Mouse (Mus musculus) bone marrow macrophage, adult 2 months (primary cell): ENCODE results near the gene Arid5b. TPM values are rescaled to one million over a fixed set of nuclear protein-coding genes. Genes with fewer than 3 reads are reported as not detected.
A peak's percentile ranks its signal among the peaks of the same experiment; 100 is the strongest.

Source experiments
- H3K27ac ChIP-seq: 2 replicates; pipeline ENCODE4 v1.5.1; 2012; ENCODE audit warnings: low read depth, low read length; ENCODE audit not compliant: insufficient read depth
- H3K4me1 ChIP-seq: 2 replicates; pipeline ENCODE4 v1.6.1; 2012; ENCODE audit warnings: low read length; ENCODE audit not compliant: control insufficient read depth, insufficient read depth
- H3K4me3 ChIP-seq: 2 replicates; pipeline ENCODE4 v1.5.1; 2012; ENCODE audit warnings: mild to moderate bottlenecking, low read length, moderate library complexity; ENCODE audit not compliant: insufficient read depth
- CTCF ChIP-seq: IDR thresholded peaks from 2 replicates; pipeline ENCODE4 v1.5.1; 2012; ENCODE audit warnings: low read depth, mild to moderate bottlenecking, low read length, moderate library complexity
- POLR2A ChIP-seq: IDR thresholded peaks from 2 replicates; pipeline ENCODE4 v1.6.1; 2012; ENCODE audit warnings: mild to moderate bottlenecking, low read depth, low read length, borderline replicate concordance
- polyA plus RNA-seq: library from polyadenylated mRNA; stranded (reverse); fragments of >200 nt; gene quantifications from 2 replicates; pipeline ENCODE4 v1.2.4, GENCODE M21; 2012; ENCODE audit not compliant: missing spikeins, insufficient read depth, insufficient read length

The Arid5b gene
- polyA plus RNA-seq, 1 experiment, result 26.5 TPM

DNA sequence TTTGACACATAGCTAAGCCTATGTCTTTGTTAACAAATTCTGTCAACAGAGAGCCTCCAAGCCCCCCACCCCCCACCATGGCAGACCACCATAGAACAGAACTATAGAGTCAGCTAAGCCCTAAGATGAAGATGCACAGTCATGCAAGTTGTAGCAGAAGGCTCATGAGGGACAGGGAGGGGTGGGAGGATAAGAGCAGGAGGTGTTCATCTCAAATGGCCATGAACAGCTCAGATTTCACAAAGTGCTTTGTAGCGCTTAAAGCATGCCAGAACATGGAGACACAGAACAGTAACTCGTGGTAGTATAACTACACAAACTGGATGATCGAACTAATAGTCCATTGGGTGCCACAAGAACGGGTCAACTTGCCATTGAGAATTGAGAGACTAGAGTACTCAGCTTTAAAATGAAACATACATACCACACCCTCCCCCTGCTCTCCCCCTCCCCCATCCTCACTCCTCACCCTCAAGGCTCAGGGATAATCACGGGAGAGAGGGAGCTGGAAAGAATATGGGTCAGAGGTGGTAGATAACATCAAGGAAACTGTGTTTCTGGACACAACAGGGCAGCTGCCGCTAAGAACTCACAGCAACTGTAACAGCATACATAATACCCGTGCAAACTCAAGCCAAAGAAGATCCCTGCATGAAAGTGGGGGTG, 25.0 kb downstream of the Arid5b start:
- no peak for TF ChIP-seq POLR2A
- TF ChIP-seq CTCF, result no peak
- H3K4me3 ChIP-seq, result no peak overlapping the region
- H3K4me1 ChIP-seq, result peaks cover 60% of the 10 kb centered on the region
- no peak overlapping the region for H3K27ac ChIP-seq

DNA sequence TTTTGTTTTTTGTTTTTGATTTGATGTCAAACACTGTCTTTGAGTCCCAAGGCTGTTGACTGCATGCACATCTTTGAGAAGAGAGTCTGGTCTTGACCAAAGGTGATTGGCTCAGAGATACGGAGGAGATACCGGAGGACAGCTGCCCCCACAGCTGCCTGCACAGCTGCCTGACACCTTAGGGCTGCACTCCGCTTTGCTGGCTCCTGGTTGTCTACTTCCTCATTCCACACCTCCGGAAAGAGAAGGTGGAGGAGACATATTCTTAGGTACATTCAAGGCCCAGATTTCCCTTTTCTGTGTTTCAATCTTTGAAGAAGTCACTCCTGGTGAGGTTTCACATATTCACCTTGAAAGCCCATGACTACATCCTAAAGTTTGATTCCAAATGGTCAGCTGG, 25.9 kb downstream of the Arid5b start:
- no peak overlapping the region for H3K4me3 ChIP-seq
- no peak overlapping the region for H3K27ac ChIP-seq
- peaks cover 65% of the 10 kb centered on the region for H3K4me1 ChIP-seq
- TF ChIP-seq POLR2A (no peak), CTCF (no peak)

DNA sequence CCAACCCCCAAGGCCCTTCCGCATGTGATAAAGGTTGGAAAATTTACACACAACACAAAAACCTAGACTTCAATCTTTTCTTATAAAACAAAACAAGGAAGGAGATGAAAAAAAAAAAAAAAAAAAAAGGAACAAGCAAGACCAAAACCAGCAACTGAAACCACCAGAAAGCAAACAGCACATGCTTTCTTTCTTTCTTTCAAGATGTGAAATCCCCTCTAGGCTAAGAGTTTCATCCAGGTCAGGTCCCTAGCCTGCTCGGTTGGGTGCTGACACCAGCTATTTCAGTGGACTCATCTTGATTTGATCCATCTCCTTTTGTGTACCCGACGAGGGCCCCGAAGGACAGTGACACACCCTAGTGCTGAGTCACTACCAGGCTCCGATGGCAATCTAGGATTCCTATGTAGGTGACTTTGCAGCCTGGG, 29.2 kb downstream of the Arid5b start:
- Histone ChIP-seq H3K27ac (peak overlapping the region; percentile 93), H3K4me3 (peak overlapping the region; percentile 47), H3K4me1 (peaks cover 51% of the 10 kb centered on the region)
- no peak for TF ChIP-seq CTCF
- no peak for TF ChIP-seq POLR2A

DNA sequence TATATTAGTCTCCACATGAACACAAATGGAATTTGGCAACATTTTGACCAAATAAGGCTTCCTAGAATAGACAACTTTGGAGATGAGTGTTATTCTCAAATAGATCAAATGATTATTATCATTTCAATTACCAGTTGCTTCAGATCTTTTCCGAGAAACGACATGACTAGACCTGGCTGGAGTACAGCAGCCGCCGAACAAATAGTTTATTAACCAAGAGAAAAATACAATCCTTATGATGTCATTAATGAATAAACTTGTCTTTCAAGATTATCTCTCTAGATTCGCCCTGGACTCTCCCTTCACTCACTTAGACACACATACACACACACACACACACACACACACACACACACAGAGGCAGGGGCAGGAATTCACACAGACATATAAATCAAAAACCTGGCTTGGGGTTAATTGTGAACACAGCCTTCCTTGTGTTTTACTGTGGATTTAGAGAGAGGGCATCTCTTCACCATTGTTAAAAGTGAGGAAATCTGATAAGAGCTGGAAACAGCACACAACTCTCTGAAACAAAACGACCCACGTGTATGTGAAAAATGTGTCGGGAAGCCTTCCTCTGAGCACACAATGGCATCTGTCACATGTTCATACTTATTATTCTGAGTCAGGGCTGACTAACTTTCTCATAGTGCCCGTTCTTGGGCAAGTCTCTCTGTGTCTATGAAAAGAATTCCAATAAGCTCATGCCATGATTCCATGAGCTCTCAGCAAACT, 30.1 kb downstream of the Arid5b start:
- Histone ChIP-seq H3K27ac (peak overlapping the region; percentile 93), H3K4me1 (peaks cover 44% of the 10 kb centered on the region)

DNA sequence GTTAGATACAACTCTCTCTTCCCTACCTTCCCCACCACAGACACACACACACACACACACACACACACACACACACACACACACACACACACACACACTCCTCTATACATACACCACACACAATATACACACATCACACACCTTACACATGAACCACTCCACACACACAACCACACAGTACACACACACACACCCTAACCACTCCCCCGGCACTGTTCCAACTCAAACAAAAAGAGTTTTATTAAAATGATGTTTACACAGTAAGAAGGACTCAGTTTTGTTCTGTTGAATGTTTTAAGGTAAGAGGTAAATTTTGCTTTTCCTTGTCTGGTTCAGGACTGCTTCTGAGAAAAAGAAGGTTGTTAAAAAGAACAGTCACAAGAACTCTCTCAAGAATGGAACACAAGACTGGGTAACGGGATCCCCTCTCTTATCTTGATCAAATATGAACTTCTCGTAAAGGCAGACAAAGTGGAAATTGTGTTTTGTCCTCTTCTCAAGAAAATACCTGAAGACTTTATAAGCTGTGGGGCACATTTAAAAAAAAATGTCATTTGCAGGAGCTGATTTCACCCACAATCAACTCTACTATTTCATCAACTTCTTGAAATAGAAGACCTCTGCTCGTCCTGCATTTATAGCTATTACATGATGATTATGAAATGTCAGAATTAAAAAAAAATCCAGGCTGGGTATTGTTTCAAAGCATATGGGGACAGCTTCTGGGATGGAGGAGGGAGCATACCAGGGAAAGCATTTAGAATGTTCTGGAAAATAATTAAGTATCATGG, 30.9 kb downstream of the Arid5b start:
- Histone ChIP-seq H3K4me3 (no peak overlapping the region), H3K27ac (peak overlapping the region; percentile 93), H3K4me1 (peaks cover 40% of the 10 kb centered on the region)
- no peak for TF ChIP-seq CTCF

More for the DNA sequence above, 30.1 kb downstream of the Arid5b start:
- H3K4me3 ChIP-seq, result no peak overlapping the region
- TF ChIP-seq CTCF (no peak), POLR2A (no peak)

DNA sequence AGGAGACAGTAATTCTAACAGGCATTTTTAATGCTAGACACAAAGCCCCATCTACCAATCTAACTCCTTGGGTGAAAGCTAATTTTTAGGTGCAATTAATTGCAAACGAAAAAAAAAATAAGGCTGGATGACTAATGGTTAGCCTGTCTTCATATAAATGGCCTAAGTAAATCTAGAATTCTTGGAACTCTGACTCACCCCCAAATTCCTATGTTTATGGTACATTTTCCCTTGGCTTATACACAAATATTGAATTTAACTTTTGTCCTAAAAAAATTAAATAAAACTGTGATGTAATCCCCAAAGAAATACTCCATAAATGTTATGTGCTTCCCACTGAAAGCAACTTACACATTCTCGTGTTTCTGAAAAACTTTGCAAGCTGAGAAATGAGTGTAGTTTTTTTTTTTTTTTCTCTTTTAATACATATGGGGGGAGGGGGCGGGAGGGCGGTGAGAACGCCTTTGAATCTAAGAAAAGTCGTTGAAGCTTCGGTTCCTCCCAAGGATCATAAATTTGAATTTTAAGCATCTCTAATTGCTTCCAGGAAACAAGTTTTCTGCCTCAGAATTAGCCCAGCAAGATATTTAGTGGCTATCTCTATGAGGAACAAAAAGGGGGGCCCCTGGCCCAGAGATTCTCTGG, 31.8 kb downstream of the Arid5b start:
- Histone ChIP-seq H3K27ac (0 out of 2 replicates have a peak overlapping the region, but pooled peaks have one; percentile 28), H3K4me3 (no peak overlapping the region)

DNA sequence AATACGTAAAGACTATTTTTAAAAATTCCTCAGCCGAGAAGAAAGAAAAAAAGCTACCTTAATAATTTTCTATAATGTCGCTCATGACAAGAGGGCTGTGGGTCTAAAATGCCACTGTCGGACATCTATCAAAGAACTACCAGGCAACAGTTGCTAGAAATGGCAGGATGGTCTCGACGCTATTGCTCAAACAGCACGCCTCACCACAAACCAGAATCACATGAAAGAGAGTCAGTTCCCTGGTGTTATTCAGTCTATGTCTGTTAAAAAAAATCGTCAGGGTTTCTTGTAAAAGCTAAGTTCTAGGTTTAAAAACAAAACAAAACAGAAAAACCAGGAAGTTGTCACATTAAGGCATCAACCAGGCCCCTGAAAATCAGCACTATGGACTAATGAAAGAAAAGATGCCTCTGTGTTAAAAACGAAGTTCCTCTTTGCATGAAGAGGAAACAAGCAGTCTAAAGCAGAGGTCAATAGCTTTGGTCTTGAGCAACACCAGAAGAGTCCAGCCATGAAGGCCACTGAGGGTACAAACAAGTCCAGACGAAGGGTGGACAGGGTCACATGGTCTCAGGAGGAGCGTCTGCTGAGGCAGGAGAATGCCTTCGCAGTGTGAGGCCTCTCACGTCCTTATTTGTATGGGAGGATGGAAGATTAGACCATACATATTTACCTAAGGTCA, 37.6 kb downstream of the Arid5b start:
- no peak for TF ChIP-seq CTCF
- no peak for TF ChIP-seq POLR2A
- H3K27ac ChIP-seq, result peak overlapping the region; percentile 91
- peaks cover 25% of the 10 kb centered on the region for H3K4me1 ChIP-seq
- peak overlapping the region; percentile 1; the same call in 1 of the 2 replicates for H3K4me3 ChIP-seq

More for the DNA sequence above, 31.8 kb downstream of the Arid5b start:
- TF ChIP-seq POLR2A, result no peak
- TF ChIP-seq CTCF, result no peak
- peaks cover 40% of the 10 kb centered on the region for H3K4me1 ChIP-seq

DNA sequence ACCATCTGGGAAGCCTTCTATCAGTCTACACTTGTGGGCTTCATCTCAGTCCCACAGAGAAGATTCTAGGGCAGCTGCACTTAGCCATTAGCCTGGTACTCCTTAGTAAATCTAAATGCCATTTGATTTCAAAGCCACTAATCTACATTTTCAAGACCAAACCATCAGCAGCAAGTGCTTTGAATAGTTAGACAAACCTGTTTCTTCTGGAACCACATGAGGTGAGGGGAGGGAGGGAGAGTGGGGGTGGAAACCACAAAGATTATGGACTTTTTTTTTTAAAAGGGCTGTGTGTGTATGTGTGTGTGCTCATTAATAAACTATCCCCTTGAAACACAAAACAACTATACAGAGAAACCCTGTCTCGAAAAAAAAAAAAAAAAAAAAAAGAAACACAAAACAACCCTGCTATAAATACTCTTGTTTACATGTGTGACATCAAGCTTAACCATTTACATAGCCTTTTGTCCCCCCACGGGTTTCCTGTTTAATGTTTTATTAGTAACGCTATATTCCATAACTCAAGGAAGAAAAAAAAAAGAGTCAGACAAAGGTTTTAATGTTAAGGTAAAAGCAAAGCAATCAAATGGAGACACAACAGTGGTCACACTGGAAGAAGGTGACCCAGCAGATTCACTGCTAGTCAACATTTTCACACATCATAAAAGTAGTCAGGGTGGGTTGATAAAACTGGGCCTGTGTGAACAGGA, 38.3 kb downstream of the Arid5b start:
- peaks cover 25% of the 10 kb centered on the region for H3K4me1 ChIP-seq
- peak overlapping the region; percentile 91 for H3K27ac ChIP-seq
- peak overlapping the region; percentile 1; the same call in 1 of the 2 replicates for H3K4me3 ChIP-seq
- TF ChIP-seq CTCF (no peak), POLR2A (no peak)
